Mouse (Mus musculus) ES-E14 (cell line): Measurements from ENCODE around the gene Ms4a2. TPM values are rescaled to one million over a fixed set of nuclear protein-coding genes. Genes with fewer than 3 reads are reported as not detected.

Experiments
- DNase-seq: peaks from one replicate; pipeline ENCODE4 v3.0.0-alpha.2; 2013; ENCODE audit warnings: low read depth, low spot score
- H3K27ac ChIP-seq: 2 replicates; pipeline ENCODE4 v1.5.1; 2012; ENCODE audit warnings: low read depth, mild to moderate bottlenecking, low read length, moderate library complexity, mixed read lengths; ENCODE audit not compliant: poor library complexity, insufficient read depth, severe bottlenecking
- H3K36me3 ChIP-seq: 2 replicates; pipeline ENCODE4 v1.6.1; 2012; ENCODE audit warnings: mild to moderate bottlenecking, low read length, moderate library complexity, mixed read lengths; ENCODE audit not compliant: control insufficient read depth, poor library complexity, insufficient read depth, severe bottlenecking
- H3K4me1 ChIP-seq, 2 experiments: fragments of 150-350 bp in 1 of 2; sonication (generic) in 1 of 2; 2 replicates each; pipeline ENCODE4 v1.6.1; 2012; ENCODE audit warnings: low read length in 2 of 2, mild to moderate bottlenecking in 1 of 2, mixed read lengths in 1 of 2; ENCODE audit not compliant: control insufficient read depth in 2 of 2, insufficient read depth in 2 of 2, poor library complexity in 1 of 2
- H3K4me3 ChIP-seq, 2 experiments: fragments of 150-350 bp in 1 of 2; sonication (generic) in 1 of 2; 2 replicates each; pipeline ENCODE4 v1.5.1; 2012; ENCODE audit warnings: low read length in 2 of 2, low read depth in 1 of 2, mild to moderate bottlenecking in 1 of 2, mixed read lengths in 1 of 2; ENCODE audit not compliant: insufficient read depth in 1 of 2, poor library complexity in 1 of 2, severe bottlenecking in 1 of 2
- H3K9ac ChIP-seq: 2 replicates; pipeline ENCODE4 v1.6.1; 2012; ENCODE audit warnings: low read depth, mild to moderate bottlenecking, low read length, mixed read lengths; ENCODE audit not compliant: poor library complexity, insufficient read depth, severe bottlenecking
- H3K9me3 ChIP-seq: fragments of 150-350 bp; sonication (generic); 2 replicates; pipeline ENCODE4 v1.6.1; 2012; ENCODE audit warnings: low read depth, mild to moderate bottlenecking, low read length; ENCODE audit not compliant: control insufficient read depth, insufficient read depth
- CHD2 ChIP-seq: IDR thresholded peaks from 2 replicates; pipeline ENCODE4 v1.6.1; 2014; ENCODE audit warnings: mild to moderate bottlenecking, low read depth, low read length, inconsistent platforms
- HCFC1 ChIP-seq: IDR thresholded peaks from 2 replicates; pipeline ENCODE4 v1.6.1; 2012; ENCODE audit warnings: low read length, inconsistent platforms, borderline replicate concordance; ENCODE audit not compliant: insufficient read depth
- MAFK ChIP-seq: IDR thresholded peaks from 2 replicates; pipeline ENCODE4 v1.6.1; 2014; ENCODE audit warnings: mild to moderate bottlenecking, low read depth, low read length, inconsistent platforms; ENCODE audit not compliant: insufficient read depth
- ZC3H11A ChIP-seq: IDR thresholded peaks from 2 replicates; pipeline ENCODE4 v1.6.1; 2012; ENCODE audit warnings: low read depth, mild to moderate bottlenecking, inconsistent platforms, low read length, borderline replicate concordance
- ZNF384 ChIP-seq: IDR thresholded peaks from 2 replicates; pipeline ENCODE4 v1.6.1; 2012; ENCODE audit warnings: low read depth, low read length, inconsistent platforms
- in situ Hi-C, 2 experiments: fragments of 600-800 bp; cut with MboI; formaldehyde crosslinking; loops; one replicate each; pipeline ENCODE4 v1.15.1; 2025; ENCODE audit warnings: low sequenced_read_pairs in 2 of 2, inconsistent platforms in 1 of 2; ENCODE audit not compliant: unreplicated experiment in 2 of 2
- total RNA-seq: library from RNA; depleted of rRNA; stranded (reverse); fragments of 300-350 nt; gene quantifications from 2 replicates; pipeline ENCODE4 v1.2.3, GENCODE M21; 2012

Ms4a2 gene
- total RNA-seq, 1 experiment, result not detected

DNA sequence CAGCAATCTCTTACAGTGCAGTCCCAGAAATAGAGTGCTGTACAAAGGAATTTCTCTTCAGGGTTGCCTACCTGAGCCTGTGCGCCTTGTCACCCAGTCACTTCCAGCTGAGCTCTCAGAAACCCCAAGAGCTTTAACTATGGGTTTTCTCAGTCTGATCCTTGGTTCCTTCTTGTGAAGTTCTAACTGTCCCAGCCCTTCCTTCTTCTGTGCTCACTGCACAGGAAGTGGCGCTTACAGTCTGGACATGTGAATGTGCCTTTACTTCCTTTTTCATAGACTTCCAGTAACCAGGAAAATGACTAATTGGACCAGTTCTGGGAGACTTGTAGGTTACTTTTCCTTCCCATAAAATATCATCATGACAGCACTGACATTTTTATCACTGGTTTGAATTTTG, 18.9 kb downstream of the Ms4a2 start, which contains the start of gene Ms4a6d:
TSS of gene Ms4a6d (minus strand) at position 247 of the 400 bp plus-strand sequence.
- no peak for DNase-seq
- H3K4me3 ChIP-seq, result no peak within 1 kb of the TSS
- no peak for TF ChIP-seq HCFC1
- no peak for TF ChIP-seq ZNF384
- TF ChIP-seq MAFK, result no peak
- no peak for TF ChIP-seq ZC3H11A
- no peak for TF ChIP-seq CHD2

GRCm38 (mm10) chr19:11602026-11602425, 21.5 kb downstream of the Ms4a2 start:
- peak; percentile 13 for DNase-seq
- no peaks in the 10 kb centered on the region for H3K36me3 ChIP-seq
- H3K4me3 ChIP-seq, result no peak overlapping the region
- H3K4me1 ChIP-seq, result no peaks in the 10 kb centered on the region
- H3K9ac ChIP-seq, result no peak overlapping the region
- TF ChIP-seq ZC3H11A, result peak; percentile 65; the same call in 1 of the 2 replicates
- no peak for TF ChIP-seq ZNF384
- no peak for TF ChIP-seq CHD2
- H3K9me3 ChIP-seq, result no peaks in the 10 kb centered on the region
- H3K27ac ChIP-seq, result no peak overlapping the region
- in situ Hi-C loops, result loop anchor here (10.0 kb wide), 1 partner anchor 417 kb away; no protein-coding TSS in a partner anchor

More for the DNA sequence above, 18.9 kb downstream of the Ms4a2 start, which contains the start of gene Ms4a6d:
- no peak within 1 kb of the TSS for H3K9ac ChIP-seq
- no peaks in the 10 kb centered on the region for H3K36me3 ChIP-seq
- no peaks in the 10 kb centered on the region for H3K9me3 ChIP-seq
- H3K4me1 ChIP-seq, result no peaks in the 10 kb centered on the region
- H3K27ac ChIP-seq, result no peak within 1 kb of the TSS
- in situ Hi-C loops, result loop anchor here (5.0 to 10.0 kb wide), 2 partner anchors 158 to 420 kb away; no protein-coding TSS in a partner anchor

GRCm38 (mm10) chr19:11601349-11601748, 22.2 kb downstream of the Ms4a2 start:
- no peak for DNase-seq
- H3K27ac ChIP-seq, result no peak overlapping the region
- H3K4me3 ChIP-seq, result no peak overlapping the region
- H3K9me3 ChIP-seq, result no peaks in the 10 kb centered on the region
- TF ChIP-seq ZC3H11A, result no peak
- no peak for TF ChIP-seq CHD2
- no peak for TF ChIP-seq ZNF384
- no peak for TF ChIP-seq HCFC1
- no peak for TF ChIP-seq MAFK
- no peak overlapping the region for H3K9ac ChIP-seq
- in situ Hi-C loops, result loop anchor here (10.0 kb wide), 1 partner anchor 417 kb away; no protein-coding TSS in a partner anchor
- H3K36me3 ChIP-seq, result no peaks in the 10 kb centered on the region
- no peaks in the 10 kb centered on the region for H3K4me1 ChIP-seq

GRCm38 (mm10) chr19:11589891-11590449, 33.5 kb downstream of the Ms4a2 start:
- TF ChIP-seq MAFK, result no peak
- TF ChIP-seq HCFC1, result no peak
- no peak for TF ChIP-seq ZC3H11A
- TF ChIP-seq CHD2, result no peak
- TF ChIP-seq ZNF384, result no peak
- Histone ChIP-seq H3K9me3 (no peaks in the 10 kb centered on the region), H3K4me3 (no peak overlapping the region), H3K4me1 (no peaks in the 10 kb centered on the region), H3K27ac (no peak overlapping the region), H3K9ac (no peak overlapping the region), H3K36me3 (no peaks in the 10 kb centered on the region)
- no peak for DNase-seq
- in situ Hi-C loops, result no loop called here

DNA sequence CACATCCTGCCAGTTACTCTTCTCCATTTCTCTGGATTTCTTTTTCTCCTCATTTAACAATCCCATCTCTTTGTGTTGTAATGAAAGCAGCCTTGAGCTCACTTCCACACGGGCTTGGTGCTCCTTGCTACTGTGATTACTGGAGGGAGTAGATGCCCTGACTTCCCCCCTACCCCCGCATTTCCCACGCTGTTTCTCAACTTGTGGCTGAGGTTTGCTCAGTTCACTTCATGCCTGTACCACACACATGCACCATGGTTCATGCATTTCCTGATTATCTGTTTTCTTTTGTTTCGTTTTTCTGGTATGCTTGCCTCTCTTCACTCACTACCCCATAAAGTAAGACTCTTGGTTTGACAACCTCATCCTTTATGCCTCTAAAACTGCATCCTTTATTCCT, 34.3 kb downstream of the Ms4a2 start:
- no peak for DNase-seq
- Histone ChIP-seq H3K4me3 (no peak overlapping the region), H3K9ac (no peak overlapping the region), H3K9me3 (no peaks in the 10 kb centered on the region), H3K36me3 (no peaks in the 10 kb centered on the region), H3K4me1 (no peaks in the 10 kb centered on the region), H3K27ac (no peak overlapping the region)
- in situ Hi-C loops, result no loop called here
- no peak for TF ChIP-seq CHD2
- TF ChIP-seq ZC3H11A, result no peak
- no peak for TF ChIP-seq HCFC1
- TF ChIP-seq MAFK, result no peak
- TF ChIP-seq ZNF384, result no peak
